Mouse (Mus musculus): Measurements from ENCODE around the gene Atp6v1d. TPM values are rescaled to one million over a fixed set of nuclear protein-coding genes. Genes with fewer than 3 reads are reported as not detected.

Gene Atp6v1d
- polyA plus RNA-seq, 1 experiment from 2014 or later, result 72.1 TPM

DNA sequence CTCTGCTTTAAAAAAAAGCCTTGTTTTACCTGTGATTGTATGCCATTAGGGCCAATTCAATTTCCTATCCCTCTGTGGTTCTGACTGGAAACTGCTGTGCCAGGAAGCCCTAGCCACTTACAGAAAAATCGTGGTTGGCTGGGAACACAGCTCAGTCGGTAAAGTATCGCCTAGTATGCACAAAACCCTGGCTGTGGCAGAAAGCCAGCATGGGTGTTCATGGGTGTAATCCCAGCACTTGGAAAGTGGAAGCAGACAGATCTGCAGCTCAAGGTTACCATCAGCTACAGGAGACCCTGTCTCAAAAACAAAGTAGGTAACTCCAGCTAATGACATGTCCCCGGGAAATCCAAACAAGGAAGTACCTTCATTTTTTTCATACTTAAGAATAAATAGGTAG lies 21.5 kb downstream of the Atp6v1d start:
- Histone ChIP-seq H3K4me3 (ENCODE audit: low read depth, low read length) (no peak overlapping the region), H3K9me3 (ENCODE audit: control insufficient read depth, low read length) (no peaks in the 10 kb centered on the region), H3K27me3 (ENCODE audit: control insufficient read depth, insufficient read depth, low read length) (no peaks in the 10 kb centered on the region), H3K4me2 (replicated peaks; ENCODE audit: low read depth) (no peak overlapping the region), H3K36me3 (ENCODE audit: control insufficient read depth, insufficient read depth, low read length) (peaks cover 23% of the 10 kb centered on the region; the same call in 1 of the 2 replicates), H3K9ac (ENCODE audit: low read length) (no peak overlapping the region), H3K4me1 (replicated peaks; ENCODE audit: control insufficient read depth, insufficient read depth) (no peaks in the 10 kb centered on the region), H3K27ac (replicated peaks) (no peak overlapping the region)
- ATAC-seq (ENCODE audit: low FRiP score, low TSS enrichment) (no peak), DNase-seq (ENCODE audit: low spot score) (peak; percentile 17)
- 67% methylated on average over 4 of the region's 4 CpGs for WGBS
- no peak for TF ChIP-seq CTCF (IDR thresholded peaks at IDR 0.05; ENCODE audit: low read depth)
- TF ChIP-seq EP300 (optimal IDR thresholded peaks at IDR 0.05), result no peak

DNA sequence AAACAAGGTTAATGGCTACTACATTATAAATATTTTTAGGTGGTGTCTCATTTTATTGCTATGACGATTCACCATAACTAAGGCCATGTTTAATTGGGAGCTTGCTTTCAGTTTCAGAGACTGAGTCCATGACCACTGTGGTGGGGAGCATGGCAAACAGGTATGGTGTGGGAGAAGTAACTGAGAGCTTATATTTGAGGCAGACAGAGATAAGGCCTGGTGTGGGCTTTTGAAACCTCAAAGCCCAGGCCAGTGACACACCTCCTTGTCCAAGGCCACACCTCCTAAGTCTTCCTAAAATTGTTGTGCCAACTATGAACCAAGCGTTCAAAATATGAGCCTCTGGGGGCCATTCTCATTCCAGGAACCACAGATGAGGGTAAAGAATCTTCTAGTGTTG lies 26.9 kb downstream of the Atp6v1d start:
- H3K27ac ChIP-seq (replicated peaks), result no peak overlapping the region
- no peaks in the 10 kb centered on the region for H3K9me3 ChIP-seq (ENCODE audit: control insufficient read depth, low read length)
- no peak overlapping the region for H3K4me3 ChIP-seq (ENCODE audit: low read depth, low read length)
- H3K27me3 ChIP-seq (ENCODE audit: control insufficient read depth, insufficient read depth, low read length), result no peaks in the 10 kb centered on the region
- H3K4me2 ChIP-seq (replicated peaks; ENCODE audit: low read depth), result no peak overlapping the region
- ATAC-seq (ENCODE audit: low FRiP score, low TSS enrichment), result no peak
- H3K36me3 ChIP-seq (ENCODE audit: control insufficient read depth, insufficient read depth, low read length), result peaks cover 18% of the 10 kb centered on the region; the same call in 1 of the 2 replicates
- DNase-seq (ENCODE audit: low spot score), result no peak
- H3K9ac ChIP-seq (ENCODE audit: low read length), result no peak overlapping the region
- TF ChIP-seq EP300 (optimal IDR thresholded peaks at IDR 0.05) (no peak), CTCF (IDR thresholded peaks at IDR 0.05; ENCODE audit: low read depth) (no peak)
- WGBS, result 88% methylated on average over 2 of the region's 2 CpGs
- H3K4me1 ChIP-seq (replicated peaks; ENCODE audit: control insufficient read depth, insufficient read depth), result no peaks in the 10 kb centered on the region

DNA sequence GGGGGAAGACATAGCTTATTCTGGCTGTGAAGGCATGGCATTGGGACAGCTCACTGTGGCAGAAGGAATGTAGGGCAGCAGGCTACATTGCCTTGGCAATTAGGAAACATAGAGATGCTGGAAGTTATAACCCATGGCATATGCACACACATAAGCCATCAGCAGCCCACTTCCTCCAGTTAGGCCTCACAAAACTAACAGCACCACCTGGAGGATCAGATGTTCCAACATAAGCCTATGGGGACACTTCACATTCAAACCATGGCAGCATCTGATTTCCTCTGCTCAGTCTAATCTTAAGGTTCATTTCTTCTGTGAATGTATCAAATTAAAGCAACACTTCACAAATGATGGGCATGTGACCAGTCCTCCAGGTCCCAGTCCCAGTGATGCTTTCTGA lies 47.0 kb downstream of the Atp6v1d start:
- Histone ChIP-seq H3K4me2 (replicated peaks; ENCODE audit: low read depth) (no peak overlapping the region), H3K9me3 (ENCODE audit: control insufficient read depth, low read length) (no peaks in the 10 kb centered on the region), H3K4me3 (ENCODE audit: low read depth, low read length) (no peak overlapping the region), H3K36me3 (ENCODE audit: control insufficient read depth, insufficient read depth, low read length) (no peaks in the 10 kb centered on the region), H3K27me3 (ENCODE audit: control insufficient read depth, insufficient read depth, low read length) (no peaks in the 10 kb centered on the region), H3K9ac (ENCODE audit: low read length) (no peak overlapping the region), H3K4me1 (replicated peaks; ENCODE audit: control insufficient read depth, insufficient read depth) (no peaks in the 10 kb centered on the region), H3K27ac (replicated peaks) (no peak overlapping the region)
- no peak for ATAC-seq (ENCODE audit: low FRiP score, low TSS enrichment)
- DNase-seq (ENCODE audit: low spot score), result no peak
- TF ChIP-seq CTCF (IDR thresholded peaks at IDR 0.05; ENCODE audit: low read depth) (peak; percentile 51), EP300 (optimal IDR thresholded peaks at IDR 0.05) (no peak)

- H3K9me3 ChIP-seq (ENCODE audit: control insufficient read depth, low read length), result no peaks in the 10 kb centered on the region
- no peaks in the 10 kb centered on the region for H3K27me3 ChIP-seq (ENCODE audit: control insufficient read depth, insufficient read depth, low read length)
- no peak overlapping the region for H3K9ac ChIP-seq (ENCODE audit: low read length)
- H3K4me3 ChIP-seq (ENCODE audit: low read depth, low read length), result no peak overlapping the region
- no peak overlapping the region for H3K4me2 ChIP-seq (replicated peaks; ENCODE audit: low read depth)
- no peak for DNase-seq (ENCODE audit: low spot score)
- TF ChIP-seq CTCF (IDR thresholded peaks at IDR 0.05; ENCODE audit: low read depth) (no peak), EP300 (optimal IDR thresholded peaks at IDR 0.05) (no peak)
- ATAC-seq (ENCODE audit: low FRiP score, low TSS enrichment), result no peak
- H3K27ac ChIP-seq (replicated peaks), result no peak overlapping the region
- no peaks in the 10 kb centered on the region for H3K4me1 ChIP-seq (replicated peaks; ENCODE audit: control insufficient read depth, insufficient read depth)
- H3K36me3 ChIP-seq (ENCODE audit: control insufficient read depth, insufficient read depth, low read length), result 0 out of 2 replicates have a peak, but pooled peaks cover 2% of the 10 kb centered on the region
Measured at GRCm38 (mm10) chr12:78801836-78802235, 59.6 kb downstream of the Atp6v1d start.

DNA sequence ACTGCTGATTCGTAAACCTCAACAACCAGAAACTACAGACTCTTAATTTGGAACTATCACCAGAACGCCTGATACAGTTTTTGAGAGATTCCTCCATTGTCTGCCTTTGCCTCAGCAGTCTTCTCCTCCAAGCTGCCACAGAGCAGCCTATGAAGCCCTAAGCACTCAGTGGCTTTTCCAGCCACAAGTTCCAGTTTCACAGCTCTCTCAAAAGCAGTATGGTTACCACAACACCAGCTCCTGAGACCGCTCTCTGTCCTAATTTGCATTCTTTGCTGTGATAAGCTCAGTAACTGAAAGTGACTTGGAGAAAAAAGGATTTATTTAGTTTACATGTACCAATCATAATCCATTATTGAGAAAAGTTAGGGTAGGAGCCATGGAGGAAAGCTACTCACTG lies 61.4 kb downstream of the Atp6v1d start:
- Histone ChIP-seq H3K36me3 (ENCODE audit: control insufficient read depth, insufficient read depth, low read length) (0 out of 2 replicates have a peak, but pooled peaks cover 2% of the 10 kb centered on the region), H3K27ac (replicated peaks) (no peak overlapping the region), H3K4me2 (replicated peaks; ENCODE audit: low read depth) (no peak overlapping the region), H3K4me1 (replicated peaks; ENCODE audit: control insufficient read depth, insufficient read depth) (no peaks in the 10 kb centered on the region), H3K27me3 (ENCODE audit: control insufficient read depth, insufficient read depth, low read length) (no peaks in the 10 kb centered on the region), H3K4me3 (ENCODE audit: low read depth, low read length) (no peak overlapping the region), H3K9me3 (ENCODE audit: control insufficient read depth, low read length) (no peaks in the 10 kb centered on the region), H3K9ac (ENCODE audit: low read length) (no peak overlapping the region)
- whole genome bisulfite sequencing, result 82% methylated on average over 3 of the region's 3 CpGs
- DNase-seq (ENCODE audit: low spot score), result no peak
- TF ChIP-seq EP300 (optimal IDR thresholded peaks at IDR 0.05) (no peak), CTCF (IDR thresholded peaks at IDR 0.05; ENCODE audit: low read depth) (no peak)
- ATAC-seq (ENCODE audit: low FRiP score, low TSS enrichment), result no peak

- TF ChIP-seq EP300 (optimal IDR thresholded peaks at IDR 0.05) (no peak), CTCF (IDR thresholded peaks at IDR 0.05; ENCODE audit: low read depth) (no peak)
- no peak for DNase-seq (ENCODE audit: low spot score)
- Histone ChIP-seq H3K36me3 (ENCODE audit: control insufficient read depth, insufficient read depth, low read length) (no peaks in the 10 kb centered on the region), H3K27ac (replicated peaks) (no peak overlapping the region), H3K4me1 (replicated peaks; ENCODE audit: control insufficient read depth, insufficient read depth) (no peaks in the 10 kb centered on the region), H3K9me3 (ENCODE audit: control insufficient read depth, low read length) (no peaks in the 10 kb centered on the region), H3K9ac (ENCODE audit: low read length) (no peak overlapping the region), H3K4me2 (replicated peaks; ENCODE audit: low read depth) (no peak overlapping the region), H3K27me3 (ENCODE audit: control insufficient read depth, insufficient read depth, low read length) (no peaks in the 10 kb centered on the region), H3K4me3 (ENCODE audit: low read depth, low read length) (no peak overlapping the region)
- no peak for ATAC-seq (ENCODE audit: low FRiP score, low TSS enrichment)
- 19% methylated on average over 1 of the region's 1 CpGs for WGBS
Measured at GRCm38 (mm10) chr12:78794236-78794635, 67.2 kb downstream of the Atp6v1d start.
